Mouse (Mus musculus) CH12.LX (cell line): ENCODE measurements around the gene Fkbp15. TPM values are rescaled to one million over a fixed set of nuclear protein-coding genes. Genes with fewer than 3 reads are reported as not detected.

Experiments
- DNase-seq: peaks from one replicate; pipeline ENCODE4 v3.0.0-alpha.2; 2013; ENCODE audit errors: extremely low read depth
- H3K27ac ChIP-seq: 2 replicates; pipeline ENCODE4 v1.5.1; 2012; ENCODE audit warnings: low read depth, mild to moderate bottlenecking, control low read depth, moderate library complexity; ENCODE audit not compliant: insufficient read depth
- H3K27me3 ChIP-seq: replicated peaks from 2 replicates; pipeline ENCODE3; 2012; ENCODE audit warnings: inconsistent platforms
- H3K36me3 ChIP-seq, 2 experiments: replicated peaks in 1 of 2; 2 replicates each; pipeline versions ENCODE3 to v1.6.1; 2012; ENCODE audit warnings: inconsistent platforms in 1 of 2, low read length in 1 of 2, mild to moderate bottlenecking in 1 of 2, mixed read lengths in 1 of 2, moderate library complexity in 1 of 2; ENCODE audit not compliant: control insufficient read depth in 1 of 2, insufficient read depth in 1 of 2
- H3K4me1 ChIP-seq, 2 experiments: 2 replicates each; pipeline ENCODE4 v1.6.1; 2012; ENCODE audit warnings: inconsistent platforms in 1 of 2, moderate library complexity in 1 of 2; ENCODE audit not compliant: insufficient read depth in 2 of 2, control insufficient read depth in 1 of 2
- H3K4me2 ChIP-seq: 2 replicates; pipeline ENCODE4 v1.6.1; 2012; ENCODE audit warnings: low read depth, mild to moderate bottlenecking, control low read depth; ENCODE audit not compliant: poor library complexity, insufficient read depth, severe bottlenecking
- H3K4me3 ChIP-seq, 3 experiments: fragments of 150-350 bp in 1 of 3; sonication (generic) in 1 of 3; replicated peaks in 1 of 3; 2 replicates each; pipeline versions ENCODE3 to v1.5.1; 2011 to 2012; ENCODE audit warnings: low read depth in 2 of 3, low read length in 2 of 3, mild to moderate bottlenecking in 2 of 3, moderate library complexity in 2 of 3, control low read depth in 1 of 3, improper control_type of control experiment in 1 of 3, inconsistent platforms in 1 of 3, mixed read lengths in 1 of 3; ENCODE audit not compliant: poor library complexity in 1 of 3
- H3K79me2 ChIP-seq: replicated peaks from 2 replicates; pipeline ENCODE4 v1.6.1; 2012; ENCODE audit warnings: mild to moderate bottlenecking, moderate library complexity; ENCODE audit not compliant: control insufficient read depth, poor library complexity, insufficient read depth, severe bottlenecking; ENCODE audit errors: extremely low read depth
- H3K9ac ChIP-seq: 2 replicates; pipeline ENCODE4 v1.6.1; 2012; ENCODE audit warnings: low read depth, mild to moderate bottlenecking, control low read depth, moderate library complexity; ENCODE audit not compliant: insufficient read depth
- H3K9me3 ChIP-seq: replicated peaks from 2 replicates; pipeline ENCODE3; 2012; ENCODE audit warnings: low read length, inconsistent platforms, mixed read lengths
- BHLHE40 ChIP-seq: IDR thresholded peaks from 2 replicates; pipeline ENCODE4 v1.6.1; 2011; ENCODE audit warnings: mild to moderate bottlenecking, low read depth, low read length, improper control_type of control experiment
- CHD1 ChIP-seq: IDR thresholded peaks from 2 replicates; pipeline ENCODE4 v1.6.1; 2012; ENCODE audit warnings: low read depth, low read length, improper control_type of control experiment, inconsistent platforms
- CTCF ChIP-seq, 2 experiments: IDR thresholded peaks in 1 of 2; conservative IDR thresholded peaks in 1 of 2; 2 replicates each; pipeline ENCODE4 v1.5.1; 2011 to 2012; ENCODE audit warnings: low read depth in 2 of 2, low read length in 2 of 2, improper control_type of control experiment in 1 of 2, inconsistent platforms in 1 of 2, mild to moderate bottlenecking in 1 of 2, moderate library complexity in 1 of 2
- E2F4 ChIP-seq: IDR thresholded peaks from 2 replicates; pipeline ENCODE4 v1.6.1; 2011; ENCODE audit warnings: low read depth, low read length, improper control_type of control experiment; ENCODE audit not compliant: insufficient replicate concordance
- ELF1 ChIP-seq: IDR thresholded peaks from 2 replicates; pipeline ENCODE4 v1.6.1; 2014; ENCODE audit warnings: low read depth, mild to moderate bottlenecking, inconsistent platforms, low read length, improper control_type of control experiment
- EP300 ChIP-seq: IDR thresholded peaks from 2 replicates; pipeline ENCODE4 v1.6.1; 2011; ENCODE audit warnings: low read length, improper control_type of control experiment
- ETS1 ChIP-seq: conservative IDR thresholded peaks from 2 replicates; pipeline ENCODE4 v1.6.1; 2012; ENCODE audit warnings: low read depth, mild to moderate bottlenecking, inconsistent platforms, low read length, improper control_type of control experiment, moderate library complexity
- HCFC1 ChIP-seq: IDR thresholded peaks from 2 replicates; pipeline ENCODE4 v1.6.1; 2012; ENCODE audit warnings: low read depth, mild to moderate bottlenecking, inconsistent platforms, low read length, improper control_type of control experiment
- IRF4 ChIP-seq: IDR thresholded peaks from 2 replicates; pipeline ENCODE4 v1.6.1; 2014; ENCODE audit warnings: low read depth, mild to moderate bottlenecking, inconsistent platforms, low read length, improper control_type of control experiment
- JUN ChIP-seq: IDR thresholded peaks from 2 replicates; pipeline ENCODE4 v1.6.1; 2011; ENCODE audit warnings: low read depth, mild to moderate bottlenecking, low read length, improper control_type of control experiment, moderate library complexity; ENCODE audit not compliant: insufficient read depth
- JUND ChIP-seq: conservative IDR thresholded peaks from 2 replicates; pipeline ENCODE4 v1.6.1; 2011; ENCODE audit warnings: low read depth, low read length, improper control_type of control experiment
- MAX ChIP-seq: IDR thresholded peaks from 2 replicates; pipeline ENCODE4 v1.6.1; 2011; ENCODE audit warnings: low read length, improper control_type of control experiment
- MAZ ChIP-seq: IDR thresholded peaks from 2 replicates; pipeline ENCODE4 v1.6.1; 2012; ENCODE audit warnings: low read depth, mild to moderate bottlenecking, inconsistent platforms, low read length, improper control_type of control experiment, moderate library complexity
- MEF2A ChIP-seq: IDR thresholded peaks from 2 replicates; pipeline ENCODE4 v1.6.1; 2014; ENCODE audit warnings: low read depth, mild to moderate bottlenecking, inconsistent platforms, low read length, improper control_type of control experiment, borderline replicate concordance
- MXI1 ChIP-seq: IDR thresholded peaks from 2 replicates; pipeline ENCODE4 v1.6.1; 2011; ENCODE audit warnings: mild to moderate bottlenecking, low read depth, low read length, improper control_type of control experiment
- MYC ChIP-seq: IDR thresholded peaks from 2 replicates; pipeline ENCODE4 v1.6.1; 2011; ENCODE audit warnings: low read depth, mild to moderate bottlenecking, improper control_type of control experiment, low read length
- NELFE ChIP-seq: IDR thresholded peaks from 2 replicates; pipeline ENCODE4 v1.6.1; 2011; ENCODE audit warnings: low read depth, low read length, improper control_type of control experiment
- NRF1 ChIP-seq: IDR thresholded peaks from 2 replicates; pipeline ENCODE4 v1.6.1; 2014; ENCODE audit warnings: low read depth, mild to moderate bottlenecking, inconsistent platforms, low read length, improper control_type of control experiment, moderate library complexity
- PAX5 ChIP-seq: IDR thresholded peaks from 2 replicates; pipeline ENCODE4 v1.6.1; 2012; ENCODE audit warnings: low read length, inconsistent platforms, mixed read lengths
- RAD21 ChIP-seq: IDR thresholded peaks from 2 replicates; pipeline ENCODE4 v1.6.1; 2011; ENCODE audit warnings: low read depth, mild to moderate bottlenecking, low read length, improper control_type of control experiment, moderate library complexity
- RCOR1 ChIP-seq: conservative IDR thresholded peaks from 2 replicates; pipeline ENCODE4 v1.6.1; 2012; ENCODE audit warnings: low read depth, mild to moderate bottlenecking, inconsistent platforms, low read length, improper control_type of control experiment
- SIN3A ChIP-seq: IDR thresholded peaks from 2 replicates; pipeline ENCODE4 v1.6.1; 2012; ENCODE audit warnings: low read length, improper control_type of control experiment, inconsistent platforms
- TBP ChIP-seq: conservative IDR thresholded peaks from 2 replicates; pipeline ENCODE4 v1.6.1; 2011; ENCODE audit warnings: low read depth, low read length, improper control_type of control experiment
- TCF12 ChIP-seq: IDR thresholded peaks from 2 replicates; pipeline ENCODE4 v1.6.1; 2014; ENCODE audit warnings: low read depth, mild to moderate bottlenecking, inconsistent platforms, low read length, improper control_type of control experiment
- UBTF ChIP-seq: IDR thresholded peaks from 2 replicates; pipeline ENCODE4 v1.6.1; 2012; ENCODE audit warnings: low read depth, mild to moderate bottlenecking, inconsistent platforms, low read length, improper control_type of control experiment, moderate library complexity
- USF2 ChIP-seq: conservative IDR thresholded peaks from 2 replicates; pipeline ENCODE4 v1.6.1; 2011; ENCODE audit warnings: low read depth, low read length, improper control_type of control experiment
- ZMIZ1 ChIP-seq: IDR thresholded peaks from 2 replicates; pipeline ENCODE4 v1.6.1; 2012; ENCODE audit warnings: low read depth, mild to moderate bottlenecking, inconsistent platforms, low read length, improper control_type of control experiment
- dilution Hi-C: fragments of 300-500 bp; cut with MboI; formaldehyde crosslinking; loops from 2 replicates; pipeline ENCODE4 v1.14.3; 2020; ENCODE audit warnings: low sequenced_read_pairs; ENCODE audit not compliant: extremely low pct_unique_long_range_greater_than_20kb, extremely low pct_ligation_motif_present
- in situ Hi-C: fragments of 300-500 bp; cut with MboI; formaldehyde crosslinking; loops from 3 replicates; pipeline ENCODE4 v1.14.3; 2019; ENCODE audit warnings: low sequenced_read_pairs, low pct_ligation_motif_present, low pct_unique_long_range_greater_than_20kb, mixed read lengths
- polyA plus RNA-seq: library from polyadenylated mRNA; unstranded; fragments of >175 nt; gene quantifications from 2 replicates; pipeline ENCODE4 v1.2.1, GENCODE M21; 2012; ENCODE audit warnings: low read depth; ENCODE audit not compliant: insufficient read length
- total RNA-seq, 2 experiments: library from RNA; depleted of rRNA; stranded (reverse); fragments of 300-350 nt in 1 of 2; fragments of >200 nt in 1 of 2; gene quantifications; 2 replicates each; pipeline ENCODE4 v1.2.3; 2012 to 2014

The Fkbp15 gene
- total and polyA plus RNA-seq, 3 experiments, result 24.0 to 35.1 (median 30.4) TPM

- H3K9me3 ChIP-seq, result no peaks in the 10 kb centered on the region
- H3K27me3 ChIP-seq, result no peaks in the 10 kb centered on the region
- no peaks in the 10 kb centered on the region for H3K79me2 ChIP-seq
- no peak for TF ChIP-seq JUN
- no peak for TF ChIP-seq BHLHE40
- no peak for TF ChIP-seq MYC
- no peak for TF ChIP-seq TCF12
- no peak for TF ChIP-seq MEF2A
- TF ChIP-seq TBP, result no peak
- no peak for TF ChIP-seq HCFC1
- TF ChIP-seq UBTF, result no peak
- H3K9ac ChIP-seq, result no peak within 1 kb of the TSS
- H3K36me3 ChIP-seq, result no peaks in the 10 kb centered on the region
- peaks cover 5 to 55% of the 10 kb centered on the region in 2 experiments for H3K4me1 ChIP-seq
- no peak within 1 kb of the TSS for H3K27ac ChIP-seq
- H3K4me3 ChIP-seq, result no peak within 1 kb of the TSS
- no peak for DNase-seq
- in situ Hi-C loops (no loop called here), dilution Hi-C loops (no loop called here)
- no peak within 1 kb of the TSS for H3K4me2 ChIP-seq
Measured at GRCm38 (mm10) chr4:62262276-62262675, 98.1 kb downstream of the Fkbp15 start, which contains the start of gene Slc31a2. TSS of gene Slc31a2 (plus strand) at chr4:62262562.

GRCm38 (mm10) chr4:62256931-62257330, 103.4 kb downstream of the Fkbp15 start:
- in situ Hi-C loops, result no loop called here
- Histone ChIP-seq H3K36me3 (no peaks in the 10 kb centered on the region), H3K4me2 (no peak overlapping the region), H3K79me2 (no peaks in the 10 kb centered on the region)
- DNase-seq, result peak; percentile 53
- no peak for TF ChIP-seq NELFE
- no peak for TF ChIP-seq CHD1
- TF ChIP-seq NRF1, result no peak
- TF ChIP-seq SIN3A, result peak; percentile 78
- TF ChIP-seq JUN, result no peak
- TF ChIP-seq RAD21, result no peak
- no peak for TF ChIP-seq JUND
- no peak for TF ChIP-seq MAZ
- TF ChIP-seq BHLHE40, result no peak
- TF ChIP-seq ZMIZ1, result no peak
- TF ChIP-seq CTCF (conservative IDR thresholded peaks at IDR 0.05 in 1 of 2, IDR thresholded peaks at IDR 0.05 in 1 of 2; ENCODE audit: low read depth in 2 of 2, low read length in 2 of 2), result no peak
- no peak for TF ChIP-seq PAX5
- TF ChIP-seq MYC, result 0 out of 2 replicates have a peak, but pooled peaks have one; percentile 45
- no peak for TF ChIP-seq RCOR1
- no peak for TF ChIP-seq E2F4
- no peak for TF ChIP-seq UBTF
- no peak for TF ChIP-seq USF2
- TF ChIP-seq MXI1, result peak; percentile 94
- no peak for TF ChIP-seq IRF4
- peak; percentile 44; the same call in 1 of the 2 replicates for TF ChIP-seq MAX
- TF ChIP-seq EP300, result no peak
- no peak for TF ChIP-seq MEF2A
- TF ChIP-seq ETS1, result no peak
- no peak for TF ChIP-seq HCFC1
- TF ChIP-seq ELF1, result no peak
- TF ChIP-seq, all 38 proteins: peak for 4
- no peaks in the 10 kb centered on the region for H3K9me3 ChIP-seq
- no peak overlapping the region for H3K4me3 ChIP-seq
- no peak overlapping the region for H3K27ac ChIP-seq
- peaks cover 0 to 12% of the 10 kb centered on the region in 2 experiments; a peak in 3 of 4 replicates for H3K4me1 ChIP-seq
- dilution Hi-C loops, result no loop called here
- H3K9ac ChIP-seq, result no peak overlapping the region
- H3K27me3 ChIP-seq, result no peaks in the 10 kb centered on the region
